Mouse (Mus musculus): ENCODE measurements around the gene Batf.

GRCm38 (mm10) chr12:85704566-85704965, 18.1 kb downstream of the Batf start:
- no peak for TF ChIP-seq POLR2A (IDR thresholded peaks at IDR 0.05; ENCODE audit: control insufficient read depth in 1 of 2, insufficient read depth in 1 of 2, low read depth in 1 of 2, low read length in 2 of 2, poor library complexity in 1 of 2)
- TF ChIP-seq CTCF (IDR thresholded peaks at IDR 0.05 in 2 of 3, conservative IDR thresholded peaks at IDR 0.05 in 1 of 3; ENCODE audit: control insufficient read depth in 1 of 3, insufficient read depth in 1 of 3, low read depth in 2 of 3, low read length in 3 of 3, poor library complexity in 1 of 3, severe bottlenecking in 1 of 3) = no peak
- no peak for TF ChIP-seq EP300 (IDR thresholded peaks at IDR 0.05; ENCODE audit: low read depth in 1 of 2, low read length in 2 of 2)
- TF ChIP-seq ZC3H11A (IDR thresholded peaks at IDR 0.05; ENCODE audit: low read depth, low read length) = no peak
- TF ChIP-seq GATA1 (IDR thresholded peaks at IDR 0.05; ENCODE audit: low read depth, low read length) = no peak
- TF ChIP-seq NRF1 (IDR thresholded peaks at IDR 0.05; ENCODE audit: insufficient read depth, low read depth, low read length, poor library complexity, severe bottlenecking) = no peak
- TF ChIP-seq CHD2 (IDR thresholded peaks at IDR 0.05; ENCODE audit: low read length) = no peak
- no peak for TF ChIP-seq ZMIZ1 (IDR thresholded peaks at IDR 0.05; ENCODE audit: low read depth, low read length)
- no peak for TF ChIP-seq CHD1 (IDR thresholded peaks at IDR 0.05; ENCODE audit: low read depth, low read length)
- no peak for TF ChIP-seq JUND (IDR thresholded peaks at IDR 0.05; ENCODE audit: low read depth, low read length)
- TF ChIP-seq MYC (IDR thresholded peaks at IDR 0.05; ENCODE audit: low read depth, low read length) = no peak
- no peak for TF ChIP-seq MAFK (IDR thresholded peaks at IDR 0.05; ENCODE audit: borderline replicate concordance, low read depth, low read length)
